Mouse (Mus musculus): Measurements from ENCODE around the gene Mroh2a.
A peak's percentile ranks its signal among the peaks of the same experiment; 100 is the strongest.
"Not testable (repeated sequence)": the region's sequence is repeated elsewhere in the genome, so short reads cannot be mapped to it uniquely, and the experiment has no call there.

Gene Mroh2a

DNA sequence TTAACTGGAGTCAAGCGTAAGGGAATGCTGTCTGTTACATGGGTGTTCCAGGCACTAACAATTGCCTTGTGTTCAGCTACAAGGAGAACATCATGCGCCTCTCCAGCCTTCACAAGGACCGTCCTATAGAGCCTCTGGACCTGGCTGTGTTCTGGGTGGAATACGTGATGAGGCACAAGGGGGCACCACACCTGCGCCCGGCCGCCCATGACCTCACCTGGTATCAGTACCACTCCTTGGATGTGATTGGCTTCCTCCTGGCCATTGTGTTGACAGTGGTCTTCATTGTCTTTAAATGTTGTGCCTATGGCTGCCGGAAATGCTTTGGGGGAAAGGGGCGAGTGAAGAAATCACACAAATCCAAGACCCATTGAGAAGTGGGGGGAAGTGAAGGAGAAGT, 8.7 kb upstream of the Mroh2a start:
- peak; percentile 14 for DNase-seq (ENCODE audit: extremely low read depth, insufficient read length, low spot score)

DNA sequence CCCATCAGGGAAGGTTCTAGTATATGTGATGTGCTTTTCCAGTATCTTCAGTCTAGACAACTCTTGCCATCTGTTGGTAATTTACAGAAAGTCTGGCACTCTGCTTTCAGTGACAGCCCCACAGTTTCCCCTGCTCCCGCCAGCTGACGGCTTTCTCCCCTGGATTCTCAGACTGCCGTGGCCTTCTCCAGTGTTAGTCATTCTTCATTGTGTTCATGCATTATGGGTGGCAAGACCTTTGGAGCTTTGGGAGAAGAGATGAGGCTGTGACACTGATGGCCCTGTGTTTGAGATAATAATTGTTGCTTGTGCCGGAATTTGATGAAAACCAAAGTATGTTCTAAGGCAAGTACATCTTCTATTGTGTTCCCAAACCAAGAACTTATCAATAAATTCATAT, 8.2 kb upstream of the Mroh2a start:
- DNase-seq (ENCODE audit: extremely low read depth, insufficient read length, low spot score) = peak; percentile 4

DNA sequence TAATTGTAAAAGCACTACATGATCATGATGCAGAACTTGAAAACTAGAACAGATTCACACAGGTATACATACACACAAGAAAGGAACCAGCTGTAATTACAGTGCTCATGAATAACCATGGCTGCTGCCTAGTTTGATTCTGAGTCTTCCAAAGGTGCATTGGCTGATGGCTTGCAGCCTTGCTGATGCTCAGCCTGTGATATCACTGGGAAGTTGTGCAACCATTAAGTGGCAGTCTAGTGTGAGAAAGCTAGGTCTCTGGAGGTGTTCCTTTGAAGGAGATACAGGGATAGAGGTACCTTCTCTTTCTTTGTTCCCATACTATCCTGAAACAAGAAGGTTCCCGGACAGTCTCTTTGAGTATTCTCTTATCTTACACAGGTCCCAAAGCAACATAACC, 7.7 kb upstream of the Mroh2a start:
- peak; percentile 12 for DNase-seq (ENCODE audit: extremely low read depth, insufficient read length, low spot score)

GRCm38 (mm10) chr1:88220336-88220735, 6.5 kb upstream of the Mroh2a start:
- DNase-seq (ENCODE audit: extremely low read depth, insufficient read length, low spot score) = peak; percentile 10

DNA sequence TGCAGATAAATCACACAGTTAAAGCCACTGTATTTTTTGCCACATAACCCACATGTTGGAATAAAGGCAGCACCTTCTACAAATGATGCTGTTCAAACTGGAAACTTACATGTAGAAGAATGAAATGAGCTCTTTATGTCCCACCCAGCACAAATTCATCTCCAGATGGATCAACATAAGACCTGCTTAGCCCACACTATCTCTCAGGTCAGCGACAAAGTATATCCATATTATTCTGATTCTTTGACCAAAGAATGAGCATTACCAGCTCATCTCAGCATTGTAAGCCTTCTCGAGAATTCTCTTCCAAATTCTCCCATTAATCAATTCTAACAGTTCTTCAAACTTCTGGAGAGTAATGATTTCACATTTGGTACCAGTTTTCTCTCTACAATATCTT, 4.6 kb upstream of the Mroh2a start:
- DNase-seq (ENCODE audit: extremely low read depth, insufficient read length, low spot score) = no peak

GRCm38 (mm10) chr1:88223011-88223515, 3.7 kb upstream of the Mroh2a start:
- DNase-seq (ENCODE audit: extremely low read depth, insufficient read length, low spot score) = not testable (repeated sequence)

DNA sequence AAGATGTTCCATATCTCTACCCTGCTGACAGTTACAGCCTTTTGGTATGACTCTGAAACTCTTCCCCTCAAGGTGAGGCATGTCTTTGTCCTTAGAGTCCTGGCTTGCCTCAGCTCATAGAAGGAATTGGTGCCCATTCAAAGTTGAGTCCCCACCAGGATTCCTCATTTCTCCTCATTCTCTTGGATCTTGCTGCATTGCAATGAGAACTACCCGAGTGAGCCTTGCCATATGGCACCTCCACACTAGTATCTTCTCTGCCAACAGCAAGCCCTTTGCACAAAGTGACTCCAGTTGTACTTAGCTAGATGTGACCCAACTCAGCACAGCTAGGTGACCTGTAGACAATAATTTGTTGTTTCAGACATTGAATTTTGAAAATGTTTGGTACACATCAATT, 3.2 kb upstream of the Mroh2a start:
- no peak for DNase-seq (ENCODE audit: extremely low read depth, insufficient read length, low spot score)

DNA sequence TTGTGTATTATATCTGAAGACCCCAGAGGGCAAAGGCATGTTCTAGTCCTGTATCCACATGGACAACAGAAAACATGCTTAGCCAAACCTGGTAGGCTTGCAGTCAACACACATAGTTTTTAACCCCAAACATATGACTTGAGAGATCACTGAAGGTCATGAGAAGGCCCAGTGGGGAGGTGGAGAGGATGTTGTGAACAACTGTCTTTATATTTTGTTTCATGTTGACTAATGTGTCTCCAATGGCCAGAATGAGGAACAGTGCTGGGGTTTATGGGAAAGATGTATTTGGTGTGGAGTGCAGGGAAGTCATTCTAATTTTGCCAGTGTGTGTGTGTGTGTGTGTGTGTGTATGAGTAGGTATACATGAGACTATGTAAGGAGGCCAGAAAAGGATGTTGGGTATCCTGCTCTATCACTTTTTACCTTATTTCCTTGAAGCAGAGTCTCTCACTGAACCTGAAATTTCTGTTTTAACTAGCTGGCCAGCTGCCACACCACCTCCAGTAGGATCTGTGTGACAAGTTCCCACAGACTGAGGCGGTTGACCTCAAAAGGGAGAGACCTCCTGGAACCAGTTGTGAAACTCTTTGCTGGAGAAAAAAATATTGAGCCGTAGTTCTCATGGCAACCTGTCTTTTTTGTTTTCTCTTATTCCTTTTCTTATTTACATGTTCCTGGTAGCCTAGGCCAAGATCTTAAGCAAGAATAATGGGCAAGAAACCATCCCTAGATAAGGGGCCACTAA, 2.6 kb upstream of the Mroh2a start:
- no peak for DNase-seq (ENCODE audit: extremely low read depth, insufficient read length, low spot score)

GRCm38 (mm10) chr1:88225301-88225700, 1.5 kb upstream of the Mroh2a start:
- not testable (repeated sequence) for DNase-seq (ENCODE audit: extremely low read depth, insufficient read length, low spot score)

GRCm38 (mm10) chr1:88225741-88226140, 1.0 kb upstream of the Mroh2a start:
- DNase-seq (ENCODE audit: extremely low read depth, insufficient read length, low spot score) = no peak

- no peak for DNase-seq (ENCODE audit: extremely low read depth, insufficient read length, low spot score)
Measured at GRCm38 (mm10) chr1:88227482-88227881, 696 bp downstream of the Mroh2a start.

GRCm38 (mm10) chr1:88228121-88228520, 1.3 kb downstream of the Mroh2a start:
- no peak for DNase-seq (ENCODE audit: extremely low read depth, insufficient read length, low spot score)

DNA sequence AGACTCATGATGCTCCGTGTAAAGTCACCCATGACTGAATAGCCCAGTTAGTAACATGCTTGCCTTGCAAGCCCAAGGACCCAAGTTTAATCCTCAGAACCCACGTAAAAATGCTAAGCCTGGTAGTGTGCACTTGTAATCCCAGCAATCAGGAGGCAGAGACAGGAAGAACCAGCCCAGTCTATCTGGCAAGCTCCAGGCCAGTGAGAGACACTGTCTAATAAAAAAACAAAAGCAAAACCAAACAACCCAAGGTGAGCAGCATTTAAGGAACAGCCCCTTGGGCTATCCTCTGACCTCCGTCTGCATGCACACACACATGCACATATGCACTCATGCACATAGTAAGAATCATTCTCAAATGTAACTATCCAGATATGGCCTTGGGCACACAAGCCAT, 2.8 kb downstream of the Mroh2a start:
- DNase-seq (ENCODE audit: extremely low read depth, insufficient read length, low spot score) = no peak

GRCm38 (mm10) chr1:88229986-88230385, 3.2 kb downstream of the Mroh2a start:
- no peak for DNase-seq (ENCODE audit: extremely low read depth, insufficient read length, low spot score)

- no peak for DNase-seq (ENCODE audit: extremely low read depth, insufficient read length, low spot score)
Measured at GRCm38 (mm10) chr1:88230421-88230820, 3.6 kb downstream of the Mroh2a start.

DNA sequence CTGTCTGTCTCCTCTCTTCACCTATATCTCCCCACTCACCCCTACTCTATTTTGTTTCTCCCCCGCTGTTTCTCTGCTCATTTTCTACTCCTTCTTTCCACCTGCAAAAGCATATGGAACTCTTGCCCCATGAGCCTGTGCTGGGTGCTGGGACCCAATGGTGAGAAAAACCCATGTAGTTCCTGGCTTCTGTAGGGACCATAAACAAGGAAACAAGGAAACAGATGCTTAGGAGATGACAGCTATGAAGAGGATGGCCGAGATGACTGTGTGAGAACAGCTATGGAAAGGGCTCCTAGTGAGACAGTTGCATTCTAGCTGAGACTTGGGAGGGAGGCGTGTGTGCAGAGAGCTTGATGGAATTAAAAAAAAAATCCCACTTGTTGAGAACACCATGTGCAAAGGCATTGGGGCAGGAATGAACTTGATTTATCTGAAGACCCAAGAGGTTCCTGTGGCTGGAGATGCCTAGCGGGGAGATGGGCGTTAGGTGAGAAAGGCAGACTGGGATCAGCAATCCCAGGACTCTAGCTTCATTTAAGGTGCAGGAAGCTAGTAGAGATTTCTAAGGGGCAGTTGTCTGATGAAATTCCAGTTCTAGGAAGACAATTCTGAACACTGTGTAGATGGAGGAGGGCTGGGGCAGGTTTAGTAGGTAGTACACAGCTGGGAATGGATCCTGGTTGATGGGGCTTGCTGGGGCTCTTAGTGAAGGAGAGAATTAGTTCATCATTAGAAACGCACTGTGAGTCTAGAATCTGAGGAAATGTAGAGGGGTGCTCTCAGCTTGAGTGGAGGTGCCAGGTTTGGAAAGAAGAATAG, 4.4 kb downstream of the Mroh2a start:
- no peak for DNase-seq (ENCODE audit: extremely low read depth, insufficient read length, low spot score)

DNA sequence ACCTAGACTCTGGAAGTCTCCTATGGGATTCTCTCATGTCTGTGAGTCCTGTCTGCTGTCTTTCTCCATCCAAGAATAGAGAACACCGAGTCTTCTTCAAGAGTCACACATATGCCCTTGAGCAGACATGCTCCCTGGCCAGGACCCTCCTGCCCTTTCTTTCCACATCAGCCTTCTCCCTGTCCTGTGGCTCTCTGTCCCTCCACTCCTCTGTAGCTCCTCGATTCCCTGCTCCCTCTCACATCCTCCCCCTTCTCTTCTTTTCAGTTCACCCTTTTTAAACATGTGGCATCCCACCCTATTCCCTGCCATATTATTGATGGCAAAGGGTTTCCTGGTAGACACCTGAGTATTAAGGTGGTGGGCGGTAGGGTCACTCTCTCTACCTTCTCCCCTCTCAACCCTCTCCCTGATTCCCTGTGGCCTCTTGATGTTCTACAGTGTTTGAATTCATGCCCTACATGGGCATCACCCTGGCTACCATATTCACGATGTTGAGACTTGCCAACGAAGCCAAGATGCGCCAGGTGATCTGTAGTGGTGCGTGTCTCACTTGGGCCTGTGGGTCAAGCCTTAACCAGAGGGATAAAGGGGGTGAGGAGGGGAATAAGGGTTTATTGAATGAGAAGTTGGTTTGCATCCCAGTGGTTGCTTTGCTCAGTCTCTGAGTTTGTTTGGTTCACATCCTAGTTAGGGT, 5.2 kb downstream of the Mroh2a start:
- DNase-seq (ENCODE audit: extremely low read depth, insufficient read length, low spot score) = no peak

GRCm38 (mm10) chr1:88232664-88233380, 6.0 kb downstream of the Mroh2a start:
- DNase-seq (ENCODE audit: extremely low read depth, insufficient read length, low spot score) = no peak

GRCm38 (mm10) chr1:88233421-88234247, 6.8 kb downstream of the Mroh2a start:
- DNase-seq (ENCODE audit: extremely low read depth, insufficient read length, low spot score) = no peak

GRCm38 (mm10) chr1:88234248-88234610, 7.4 kb downstream of the Mroh2a start:
- no peak for DNase-seq (ENCODE audit: extremely low read depth, insufficient read length, low spot score)
